Mouse (Mus musculus): Measurements from ENCODE around the gene Ifna2.

GRCm38 (mm10) chr4:88691259-88691658 lies 7.5 kb upstream of the Ifna2 start, which contains the start of gene Ifnab:
- no peak for TF ChIP-seq CTCF (conservative IDR thresholded peaks at IDR 0.05; ENCODE audit: insufficient read depth, insufficient read length, low read depth, low read length)
- no peak for TF ChIP-seq POLR2A (IDR thresholded peaks at IDR 0.05; ENCODE audit: low read depth, low read length)
